Mouse (Mus musculus) G1E (cell line): ENCODE data around the gene Cadm2.

Experiments used
- CTCF ChIP-seq: IDR thresholded peaks from 2 replicates; pipeline ENCODE4 v1.5.1; 2012; ENCODE audit warnings: low read depth, low read length, inconsistent platforms, mixed read lengths
- POLR2AphosphoS5 ChIP-seq: IDR thresholded peaks from 2 replicates; pipeline ENCODE4 v1.6.1; 2012; ENCODE audit warnings: low read depth, low read length, inconsistent platforms; ENCODE audit not compliant: insufficient replicate concordance

DNA sequence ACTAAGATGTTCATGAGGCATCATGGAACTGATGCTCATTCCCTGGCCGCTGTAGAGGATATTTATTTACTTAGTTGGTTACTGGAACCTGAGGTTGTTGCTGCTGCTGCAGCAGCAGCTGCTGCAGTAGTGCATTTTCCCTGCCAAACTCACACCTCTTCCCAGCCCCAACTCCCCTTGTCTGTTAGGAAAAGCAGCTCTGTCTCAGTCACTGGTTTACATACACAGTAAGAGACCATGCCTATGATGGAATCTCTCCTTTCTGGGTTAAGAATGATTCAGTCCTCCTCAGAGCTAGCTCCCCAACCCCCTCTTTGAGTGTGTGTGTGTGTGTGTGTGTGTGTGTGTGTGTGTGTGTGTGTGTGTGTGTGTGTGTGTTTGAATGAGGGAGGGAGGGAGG lies 3.5 kb downstream of the Cadm2 start:
- TF ChIP-seq CTCF (no peak), POLR2AphosphoS5 (no peak)
